Comparison of ENCODE assay signal across 8 mouse cellular contexts in genomic region chr8:109853423-109853822, GRCm38 (mm10). TPM values are rescaled to one million over a fixed set of nuclear protein-coding genes. Genes with fewer than 3 reads are reported as not detected.
DNase-seq lines count a peak whose midpoint lies in the region; TF ChIP-seq lines count a peak whose summit lies in the region.

No protein-coding gene starts in this region.

- no peak overlapping the region for H3K4me3 ChIP-seq in bone marrow macrophage, adult 2 months (ENCODE audit: insufficient read depth, low read length)
- no peak overlapping the region for H3K4me3 ChIP-seq in embryonic fibroblast, embryonic 13.5 days (ENCODE audit: insufficient read depth, low read length)

- no peak overlapping the region for H3K27ac ChIP-seq in bone marrow macrophage, adult 2 months (ENCODE audit: insufficient read depth, low read depth, low read length)
- no peak overlapping the region for H3K27ac ChIP-seq in embryonic fibroblast, embryonic 13.5 days (ENCODE audit: insufficient read depth, low read length)

- DNase-seq in urinary bladder, postnatal 14 days (ENCODE audit: low spot score) = peak; percentile 68
- DNase-seq in urinary bladder, postnatal 10 days (ENCODE audit: low spot score) = no peak
- peak; percentile 90 for DNase-seq in induced T-regulatory cell, adult 2 months (ENCODE audit: low read depth)
- DNase-seq in liver = peak; percentile 79
- peak; percentile 31 for DNase-seq in ovary, postnatal 36 days (ENCODE audit: low spot score)
- peak; percentile 16 to 59 for DNase-seq in thymus, postnatal 10 days (ENCODE audit: low spot score in 2 of 2)

- no peaks in the 10 kb centered on the region for H3K4me1 ChIP-seq in bone marrow macrophage, adult 2 months (ENCODE audit: control insufficient read depth, insufficient read depth, low read length)
- H3K4me1 ChIP-seq in embryonic fibroblast, embryonic 13.5 days (ENCODE audit: control insufficient read depth, insufficient read depth, low read length) = no peaks in the 10 kb centered on the region

- peak; percentile 72 for TF ChIP-seq CTCF in bone marrow macrophage, adult 2 months (IDR thresholded peaks at IDR 0.05; ENCODE audit: low read depth, low read length)
- peak; percentile 61; the same call in 1 of the 2 replicates for TF ChIP-seq CTCF in embryonic fibroblast, embryonic 13.5 days (IDR thresholded peaks at IDR 0.05; ENCODE audit: borderline replicate concordance, insufficient read depth, low read length)

- TF ChIP-seq POLR2A in bone marrow macrophage, adult 2 months (IDR thresholded peaks at IDR 0.05; ENCODE audit: borderline replicate concordance, low read depth, low read length) = no peak
- no peak for TF ChIP-seq POLR2A in embryonic fibroblast, embryonic 13.5 days (IDR thresholded peaks at IDR 0.05; ENCODE audit: low read depth, low read length)

RNA-seq across cellular contexts. Expression of gene Phlpp2, which starts 14.9 kb away (rescaled TPM):
- polyA plus RNA-seq in bone marrow macrophage, adult 2 months (2012; ENCODE audit: insufficient read depth, insufficient read length, missing spikeins) = 2.8 and 4.0 TPM in 2 replicates
- 7.5 and 8.8 TPM in 2 replicates for polyA plus RNA-seq in embryonic fibroblast, embryonic 13.5 days (2011; ENCODE audit: insufficient read length, low read depth, missing spikeins)
